Mouse (Mus musculus) G1E (cell line): ENCODE results near the gene Tbc1d4. TPM values are rescaled to one million over a fixed set of nuclear protein-coding genes. Genes with fewer than 3 reads are reported as not detected.

Experiments
- ATAC-seq: 2 replicates; pipeline ENCODE4 v1.8.0; 2016; ENCODE audit warnings: mild to moderate bottlenecking; ENCODE audit not compliant: insufficient number of reproducible peaks, poor library complexity, low FRiP score, severe bottlenecking; ENCODE audit errors: extremely low read depth
- DNase-seq: peaks from one replicate; pipeline ENCODE4 v3.0.0; 2012; ENCODE audit warnings: low spot score
- H3K27me3 ChIP-seq: 2 replicates; pipeline ENCODE4 v1.6.1; 2012; ENCODE audit warnings: mild to moderate bottlenecking, low read length, inconsistent platforms; ENCODE audit not compliant: insufficient read depth
- H3K36me3 ChIP-seq: replicated peaks from 2 replicates; pipeline ENCODE3; 2012; ENCODE audit warnings: mild to moderate bottlenecking, inconsistent platforms
- H3K4me1 ChIP-seq: 2 replicates; pipeline ENCODE4 v1.6.1; 2012; ENCODE audit warnings: low read depth, low read length, inconsistent platforms, mixed read lengths; ENCODE audit not compliant: insufficient read depth
- H3K4me3 ChIP-seq: 2 replicates; pipeline ENCODE4 v1.5.1; 2012; ENCODE audit warnings: low read depth, mild to moderate bottlenecking, inconsistent platforms, low read length, moderate library complexity, mixed read lengths
- H3K9me3 ChIP-seq: replicated peaks from 2 replicates; pipeline ENCODE4 v1.6.1; 2012; ENCODE audit warnings: inconsistent platforms
- CTCF ChIP-seq: IDR thresholded peaks from 2 replicates; pipeline ENCODE4 v1.5.1; 2012; ENCODE audit warnings: low read depth, low read length, inconsistent platforms, mixed read lengths
- GATA1 ChIP-seq: IDR thresholded peaks from 2 replicates; pipeline ENCODE4 v1.6.1; 2012; ENCODE audit warnings: borderline replicate concordance, low read length, inconsistent platforms, mixed read lengths
- GATA2 ChIP-seq: IDR thresholded peaks from 2 replicates; pipeline ENCODE4 v1.6.1; 2012; ENCODE audit warnings: low read depth, low read length, inconsistent platforms, borderline replicate concordance
- POLR2AphosphoS5 ChIP-seq: IDR thresholded peaks from 2 replicates; pipeline ENCODE4 v1.6.1; 2012; ENCODE audit warnings: low read depth, low read length, inconsistent platforms; ENCODE audit not compliant: insufficient replicate concordance
- TAL1 ChIP-seq: conservative IDR thresholded peaks from 2 replicates; pipeline ENCODE4 v1.6.1; 2012; ENCODE audit warnings: low read depth, low read length, inconsistent platforms, mixed read lengths
- polyA plus RNA-seq: library from polyadenylated mRNA; stranded (reverse); fragments of >175 nt; gene quantifications from 2 replicates; pipeline ENCODE4 v1.2.3, GENCODE M21; 2012
- total RNA-seq, 2 experiments: library from RNA; stranded (forward) in 1 of 2; stranded (reverse) in 1 of 2; fragments of 200-1000 nt in 1 of 2; fragments of >200 nt in 1 of 2; fragmentation: Nextera tagmentation in 1 of 2; gene quantifications; 2 replicates each; pipeline ENCODE4 v1.2.3; 2014 to 2017

Gene Tbc1d4
- total and polyA plus RNA-seq, 3 experiments, result 0.33 TPM; not detected in 2

GRCm38 (mm10) chr14:101477827-101478220 is 131.2 kb downstream of the Tbc1d4 start:
- no peaks in the 10 kb centered on the region for H3K4me1 ChIP-seq
- H3K36me3 ChIP-seq, result no peaks in the 10 kb centered on the region
- ATAC-seq (no peak), DNase-seq (no peak)
- TF ChIP-seq CTCF, result no peak
- no peak for TF ChIP-seq POLR2AphosphoS5
- TF ChIP-seq GATA2, result no peak
- TF ChIP-seq GATA1, result no peak
- no peak for TF ChIP-seq TAL1
- H3K9me3 ChIP-seq, result peaks cover 54% of the 10 kb centered on the region
- no peaks in the 10 kb centered on the region for H3K27me3 ChIP-seq
- no peak overlapping the region for H3K4me3 ChIP-seq

GRCm38 (mm10) chr14:101477081-101477826 is 131.7 kb downstream of the Tbc1d4 start:
- Histone ChIP-seq H3K36me3 (no peaks in the 10 kb centered on the region), H3K4me1 (no peaks in the 10 kb centered on the region), H3K9me3 (peaks cover 52% of the 10 kb centered on the region), H3K4me3 (no peak overlapping the region), H3K27me3 (no peaks in the 10 kb centered on the region)
- no peak for DNase-seq
- no peak for ATAC-seq
- no peak for TF ChIP-seq GATA1
- no peak for TF ChIP-seq POLR2AphosphoS5
- TF ChIP-seq TAL1, result no peak
- no peak for TF ChIP-seq GATA2
- TF ChIP-seq CTCF, result no peak

GRCm38 (mm10) chr14:101469475-101470093 is 139.4 kb downstream of the Tbc1d4 start:
- peaks cover 45% of the 10 kb centered on the region for H3K9me3 ChIP-seq
- no peak overlapping the region for H3K4me3 ChIP-seq
- no peak for DNase-seq
- no peaks in the 10 kb centered on the region for H3K27me3 ChIP-seq
- no peak for ATAC-seq
- TF ChIP-seq TAL1 (no peak), POLR2AphosphoS5 (no peak), GATA2 (no peak), CTCF (no peak), GATA1 (no peak)
- H3K4me1 ChIP-seq, result no peaks in the 10 kb centered on the region
- no peaks in the 10 kb centered on the region for H3K36me3 ChIP-seq

GRCm38 (mm10) chr14:101468143-101468542 is 140.8 kb downstream of the Tbc1d4 start:
- TF ChIP-seq POLR2AphosphoS5, result no peak
- no peak for TF ChIP-seq TAL1
- TF ChIP-seq CTCF, result no peak
- no peak for TF ChIP-seq GATA2
- TF ChIP-seq GATA1, result no peak

GRCm38 (mm10) chr14:101467532-101467931 is 141.5 kb downstream of the Tbc1d4 start:
- no peak for DNase-seq
- no peaks in the 10 kb centered on the region for H3K36me3 ChIP-seq
- H3K9me3 ChIP-seq, result peaks cover 47% of the 10 kb centered on the region
- ATAC-seq, result no peak
- no peaks in the 10 kb centered on the region for H3K27me3 ChIP-seq
- H3K4me1 ChIP-seq, result no peaks in the 10 kb centered on the region
- no peak overlapping the region for H3K4me3 ChIP-seq
- TF ChIP-seq POLR2AphosphoS5 (no peak), GATA2 (no peak)

More at GRCm38 (mm10) chr14:101468143-101468542, 140.8 kb downstream of the Tbc1d4 start:
- Histone ChIP-seq H3K27me3 (no peaks in the 10 kb centered on the region), H3K36me3 (no peaks in the 10 kb centered on the region), H3K4me3 (no peak overlapping the region), H3K9me3 (peaks cover 48% of the 10 kb centered on the region), H3K4me1 (no peaks in the 10 kb centered on the region)
- no peak for ATAC-seq
- DNase-seq, result no peak

GRCm38 (mm10) chr14:101466521-101466920 is 142.5 kb downstream of the Tbc1d4 start:
- DNase-seq (no peak), ATAC-seq (no peak)
- Histone ChIP-seq H3K36me3 (no peaks in the 10 kb centered on the region), H3K4me1 (no peaks in the 10 kb centered on the region), H3K4me3 (no peak overlapping the region), H3K9me3 (peaks cover 47% of the 10 kb centered on the region), H3K27me3 (no peaks in the 10 kb centered on the region)
- TF ChIP-seq POLR2AphosphoS5, result no peak
- no peak for TF ChIP-seq GATA2
